Mouse (Mus musculus): ENCODE data around the gene Olfr1361. TPM values are rescaled to one million over a fixed set of nuclear protein-coding genes. Genes with fewer than 3 reads are reported as not detected.

Olfr1361 gene
- total RNA-seq (2017): not detected in 2 replicates

DNA sequence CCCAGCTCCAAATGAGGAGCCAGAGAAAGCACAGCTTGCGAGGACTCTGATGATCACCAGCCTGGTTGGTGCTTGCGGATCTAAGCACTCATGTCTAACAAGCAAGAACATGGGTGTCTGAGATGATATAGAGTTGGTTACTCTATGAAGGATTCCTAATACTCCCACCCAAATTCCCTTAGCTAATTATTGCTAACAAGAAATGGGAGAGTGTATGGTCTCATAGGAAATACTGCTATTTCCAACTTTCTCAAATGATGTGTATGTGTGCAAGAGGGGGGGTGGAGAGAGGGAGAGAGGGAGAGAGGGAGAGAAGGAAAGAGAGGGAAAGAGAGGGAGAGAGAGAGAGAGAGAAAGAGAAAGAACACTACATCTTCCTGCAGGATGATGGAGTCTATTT is at the start of gene Olfr1361:
Olfr1361 (minus strand) TSS at position 101 of the 400 bp plus-strand sequence.
- ATAC-seq (replicated peaks; ENCODE audit: low read depth, poor library complexity, severe bottlenecking): no peak

DNA sequence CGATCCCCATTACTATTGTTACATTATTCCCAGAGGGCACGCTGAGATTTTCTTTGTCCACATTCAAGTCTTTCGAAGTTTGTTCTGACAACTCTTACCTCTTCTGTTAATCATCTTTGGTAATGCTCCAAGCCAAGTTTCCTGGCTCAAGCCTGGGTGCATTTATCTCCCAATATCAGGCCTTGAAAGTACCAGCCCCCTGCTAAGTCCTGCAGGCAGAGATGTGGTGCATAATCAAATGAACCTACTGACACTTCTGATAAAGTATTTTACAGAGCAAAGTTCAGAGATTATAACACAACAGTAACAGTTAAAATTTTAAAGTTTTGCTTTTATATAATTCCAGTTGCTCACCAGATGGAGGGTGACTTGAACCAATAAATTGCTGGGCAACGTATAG is 48.5 kb upstream of the Olfr1361 start:
- ATAC-seq (replicated peaks; ENCODE audit: low read depth, poor library complexity, severe bottlenecking): no peak

DNA sequence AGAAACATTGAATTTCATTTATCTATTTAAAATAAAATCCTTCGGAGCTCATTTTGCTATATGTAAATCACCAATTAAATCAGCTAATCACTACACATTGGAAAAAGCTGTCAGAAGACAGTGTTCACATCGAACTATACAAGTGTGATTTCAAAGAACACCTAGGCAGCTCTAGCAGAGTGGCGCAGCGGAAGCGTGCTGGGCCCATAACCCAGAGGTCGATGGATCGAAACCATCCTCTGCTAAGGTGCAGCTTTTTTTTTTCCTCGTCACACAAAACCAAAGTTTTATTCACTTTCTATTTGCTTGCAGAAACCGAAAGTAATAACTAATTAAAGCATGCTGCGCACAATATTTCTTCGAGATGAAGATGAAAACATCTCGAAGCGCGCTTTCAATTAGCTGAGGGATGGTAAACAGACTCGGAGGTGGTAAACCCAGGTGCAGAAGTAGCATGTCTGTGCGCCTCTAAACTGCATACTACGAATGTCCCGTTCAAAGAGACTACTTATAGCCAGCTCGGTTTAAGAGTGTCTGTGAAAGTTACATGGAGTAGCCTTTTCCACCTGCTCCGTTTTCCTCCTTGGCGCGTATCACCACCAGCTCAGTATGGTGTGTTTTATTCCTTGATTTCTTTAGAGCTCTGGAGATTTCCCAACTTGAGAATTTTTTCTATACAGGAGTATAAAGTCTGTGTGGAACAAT is 47.8 kb upstream of the Olfr1361 start:
- peak; percentile 17; the same call in 1 of the 2 replicates for ATAC-seq (replicated peaks; ENCODE audit: low read depth, poor library complexity, severe bottlenecking)

DNA sequence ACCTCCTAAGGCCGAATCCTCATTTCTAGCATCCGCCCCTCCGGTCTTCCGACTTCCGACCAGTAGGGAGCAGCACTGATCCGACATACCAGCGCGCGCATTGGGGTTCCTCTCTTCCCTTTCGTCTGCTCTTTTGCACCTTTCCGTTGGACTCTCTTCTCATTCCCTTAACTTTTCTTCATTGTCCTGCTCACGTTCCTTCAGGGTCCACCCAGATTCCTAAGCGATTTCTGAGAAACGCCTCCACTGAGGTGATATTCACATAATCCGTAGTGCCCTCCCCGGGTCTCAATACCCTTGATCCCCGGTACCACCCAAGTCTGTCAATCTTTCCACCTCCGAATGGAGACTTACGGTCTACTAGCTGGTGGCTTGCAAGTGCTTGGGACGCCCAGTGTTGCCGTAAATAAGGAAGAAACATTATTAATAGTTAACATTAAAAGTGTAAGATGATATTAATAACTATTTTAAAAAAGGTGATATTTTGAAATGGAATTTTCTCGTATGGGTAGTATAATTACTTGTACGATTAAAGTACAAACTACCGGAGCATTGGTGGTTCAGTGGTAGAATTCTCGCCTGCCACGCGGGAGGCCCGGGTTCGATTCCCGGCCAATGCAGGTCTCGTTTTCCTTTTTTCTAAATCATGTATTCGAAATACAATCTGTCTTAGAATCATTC is 47.0 kb upstream of the Olfr1361 start:
- ATAC-seq (replicated peaks; ENCODE audit: low read depth, poor library complexity, severe bottlenecking): peak; percentile 85

GRCm38 (mm10) chr13:21706669-21707068 is 43.5 kb upstream of the Olfr1361 start:
- ATAC-seq (replicated peaks; ENCODE audit: low read depth, poor library complexity, severe bottlenecking): no peak

DNA sequence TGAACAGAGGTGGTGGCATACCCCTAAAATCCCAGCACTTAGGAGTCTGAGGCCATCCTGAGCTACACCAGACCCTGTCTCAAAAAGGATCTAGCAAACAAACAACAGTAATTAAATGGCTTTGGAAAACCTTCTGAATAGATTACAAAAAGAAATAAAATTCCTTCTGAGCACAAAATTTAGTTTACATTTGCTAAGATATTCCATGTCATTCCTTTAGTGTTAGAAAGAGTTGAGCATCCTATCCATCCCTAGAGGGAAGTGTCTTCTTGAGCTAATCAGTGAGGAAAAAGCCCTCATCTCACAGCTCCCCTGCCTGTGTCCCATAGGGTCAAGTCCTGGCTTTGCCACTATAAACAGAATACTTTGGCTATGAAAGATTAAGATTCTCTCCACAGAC is 34.6 kb upstream of the Olfr1361 start, which contains the start of gene Olfr1359:
Olfr1359 (plus strand) TSS at position 301 of the 400 bp plus-strand sequence.
- no peak for ATAC-seq (replicated peaks; ENCODE audit: low read depth, poor library complexity, severe bottlenecking)

- ATAC-seq (replicated peaks; ENCODE audit: low read depth, poor library complexity, severe bottlenecking): no peak
These were observed 14.1 kb upstream of the Olfr1361 start, which contains the start of gene Olfr1360 for GRCm38 (mm10) chr13:21677305-21677704. Olfr1360 (minus strand) TSS chr13:21677405.

DNA sequence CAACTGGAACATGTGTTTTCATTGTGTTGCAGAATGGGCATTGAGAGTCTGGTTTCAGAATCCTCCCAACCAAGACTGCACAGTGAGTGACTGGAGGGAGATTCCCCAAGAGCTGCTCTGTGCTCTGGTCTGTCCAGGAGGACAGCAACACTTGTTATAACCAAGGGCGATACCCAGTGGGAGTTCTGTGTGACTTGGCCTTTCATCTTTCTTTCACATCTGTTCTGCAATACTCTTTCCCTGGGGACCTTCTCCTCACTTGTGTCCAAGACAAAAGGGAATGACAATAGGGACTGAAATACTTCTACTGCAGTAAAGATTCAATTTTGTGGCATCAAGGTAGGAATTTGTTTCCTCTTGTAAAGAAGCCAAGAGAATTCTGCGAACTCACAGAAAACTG is 20.8 kb downstream of the Olfr1361 start, which contains the start of gene Olfr11:
Olfr11 (minus strand) TSS at position 101 of the 400 bp plus-strand sequence.
- ATAC-seq (replicated peaks; ENCODE audit: low read depth, poor library complexity, severe bottlenecking): no peak

- ATAC-seq (replicated peaks; ENCODE audit: low read depth, poor library complexity, severe bottlenecking): no peak
These were observed 49.3 kb downstream of the Olfr1361 start, which contains the start of gene Olfr1362 for GRCm38 (mm10) chr13:21613922-21614321. Olfr1362 (minus strand) TSS chr13:21614022.

Other genes with a start within 250 kb of the Olfr1361 start
- 0.87 and 1.2 TPM in 2 replicates for gene Pgbd1, start 222.3 kb downstream of the Olfr1361 start, total RNA-seq (2017)
- gene Zscan26, start 209.7 kb downstream of the Olfr1361 start, total RNA-seq (2017): 18.6 and 27.6 TPM in 2 replicates
- gene Nkapl, start 194.9 kb downstream of the Olfr1361 start, total RNA-seq (2017): 0.19 TPM in 1 of 2 replicates, not detected in the other
- gene Zkscan4, start 184.5 kb downstream of the Olfr1361 start, total RNA-seq (2017): 0.73 and 1.4 TPM in 2 replicates
- not detected in 2 replicates for gene Gm10065, start 183.9 kb downstream of the Olfr1361 start, total RNA-seq (2017)
- 0.37 and 0.44 TPM in 2 replicates for gene AK157302, start 168.2 kb downstream of the Olfr1361 start, total RNA-seq (2017)
- gene Gm11273, start 162.0 kb downstream of the Olfr1361 start, total RNA-seq (2017): 8.5 and 11.7 TPM in 2 replicates
- gene Zkscan8, start 132.3 kb downstream of the Olfr1361 start, total RNA-seq (2017): 12.4 and 14.7 TPM in 2 replicates
- gene Olfr1366, start 120.6 kb downstream of the Olfr1361 start, total RNA-seq (2017): not detected in 2 replicates
- not detected in 2 replicates for gene Olfr1535, start 103.5 kb downstream of the Olfr1361 start, total RNA-seq (2017)
- gene Olfr1364, start 81.6 kb downstream of the Olfr1361 start, total RNA-seq (2017): not detected in 2 replicates
- not detected in 2 replicates for gene Olfr1362, start 49.4 kb downstream of the Olfr1361 start, total RNA-seq (2017)
- gene Olfr11, start 20.9 kb downstream of the Olfr1361 start, total RNA-seq (2017): not detected in 2 replicates
- gene Olfr1360, start 14.0 kb upstream of the Olfr1361 start, total RNA-seq (2017): not detected in 2 replicates
- not detected in 2 replicates for gene Olfr1359, start 34.7 kb upstream of the Olfr1361 start, total RNA-seq (2017)
- gene Hist1h2bl, start 52.8 kb upstream of the Olfr1361 start, total RNA-seq (2017): 401 and 517 TPM in 2 replicates
- gene Hist1h2ai, start 53.0 kb upstream of the Olfr1361 start, total RNA-seq (2017): 1,241 and 1,337 TPM in 2 replicates
- 145 and 293 TPM in 2 replicates for gene Hist1h3h, start 54.3 kb upstream of the Olfr1361 start, total RNA-seq (2017)
- 379 and 469 TPM in 2 replicates for gene Hist1h2bm, start 58.7 kb upstream of the Olfr1361 start, total RNA-seq (2017)
- 469 and 581 TPM in 2 replicates for gene Hist1h4j, start 71.7 kb upstream of the Olfr1361 start, total RNA-seq (2017)
- 4,229 and 5,615 TPM in 2 replicates for gene Hist1h4k, start 87.1 kb upstream of the Olfr1361 start, total RNA-seq (2017)
- gene Hist1h2ak, start 90.4 kb upstream of the Olfr1361 start, total RNA-seq (2017): 950 and 1,047 TPM in 2 replicates
- gene Hist1h2bn, start 90.7 kb upstream of the Olfr1361 start, total RNA-seq (2017): 1,475 and 1,634 TPM in 2 replicates
- 1,123 and 1,267 TPM in 2 replicates for gene Hist1h1b, start 117.2 kb upstream of the Olfr1361 start, total RNA-seq (2017)
- 252 and 264 TPM in 2 replicates for gene Hist1h3i, start 120.0 kb upstream of the Olfr1361 start, total RNA-seq (2017)
- 413 and 544 TPM in 2 replicates for gene Hist1h2an, start 123.8 kb upstream of the Olfr1361 start, total RNA-seq (2017)
- gene Hist1h2bp, start 124.1 kb upstream of the Olfr1361 start, total RNA-seq (2017): 69.7 and 70.4 TPM in 2 replicates
- gene Hist1h2bq, start 146.8 kb upstream of the Olfr1361 start, total RNA-seq (2017): 106 and 143 TPM in 2 replicates
- gene Hist1h2ao, start 147.1 kb upstream of the Olfr1361 start, total RNA-seq (2017): 626 and 966 TPM in 2 replicates
- gene Hist1h4m, start 148.4 kb upstream of the Olfr1361 start, total RNA-seq (2017): 3,201 and 5,019 TPM in 2 replicates
- 2,940 and 3,195 TPM in 2 replicates for gene Hist1h4n, start 168.8 kb upstream of the Olfr1361 start, total RNA-seq (2017)
- 1,879 and 2,229 TPM in 2 replicates for gene Hist1h2ap, start 170.1 kb upstream of the Olfr1361 start, total RNA-seq (2017)
- 234 and 268 TPM in 2 replicates for gene Hist1h2br, start 170.4 kb upstream of the Olfr1361 start, total RNA-seq (2017)

Measured in common myeloid progenitor, adult 5-6 weeks (primary cell).